Mouse (Mus musculus): ENCODE results near the gene Lrsam1. TPM values are rescaled to one million over a fixed set of nuclear protein-coding genes. Genes with fewer than 3 reads are reported as not detected.

The Lrsam1 gene
- polyA plus RNA-seq, 1 experiment from 2014 or later, result 6.8 TPM

DNA sequence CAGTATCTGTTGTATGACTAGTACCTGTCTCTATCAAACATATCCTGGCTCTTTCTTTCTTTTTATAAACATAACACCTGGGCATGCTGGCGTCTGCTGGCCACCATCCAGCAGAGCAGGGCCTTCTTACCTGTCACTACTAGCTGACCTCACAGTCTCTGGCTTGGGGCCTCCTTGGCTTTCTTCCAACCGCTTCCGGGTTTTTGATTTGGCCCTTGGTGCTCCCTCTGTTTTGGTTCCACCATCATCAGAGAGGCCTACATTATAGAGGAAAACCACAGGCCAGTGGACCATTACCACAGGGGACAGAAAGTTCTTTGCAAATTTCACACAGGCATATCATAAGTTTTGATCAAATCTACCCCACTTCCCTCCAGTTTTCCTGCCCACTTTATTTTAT, 28.0 kb upstream of the Lrsam1 start:
- no peak overlapping the region for H3K27ac ChIP-seq (ENCODE audit: low read length)
- no peaks in the 10 kb centered on the region for H3K9me3 ChIP-seq (ENCODE audit: control insufficient read depth, low read length)
- no peaks in the 10 kb centered on the region for H3K27me3 ChIP-seq (replicated peaks; ENCODE audit: control insufficient read depth, insufficient read depth, low read length)
- WGBS, result 56% methylated on average over 3 of the region's 3 CpGs
- no peak for ATAC-seq
- no peaks in the 10 kb centered on the region; the same call in 1 of the 2 replicates for H3K4me1 ChIP-seq (ENCODE audit: control insufficient read depth, insufficient read depth, low read length)
- H3K9ac ChIP-seq (ENCODE audit: low read depth, low read length), result no peak overlapping the region
- H3K4me3 ChIP-seq (ENCODE audit: low read length), result no peak overlapping the region
- H3K4me2 ChIP-seq (ENCODE audit: low read depth, low read length), result no peak overlapping the region
- no peaks in the 10 kb centered on the region for H3K36me3 ChIP-seq (ENCODE audit: control insufficient read depth, insufficient read depth, low read length)

DNA sequence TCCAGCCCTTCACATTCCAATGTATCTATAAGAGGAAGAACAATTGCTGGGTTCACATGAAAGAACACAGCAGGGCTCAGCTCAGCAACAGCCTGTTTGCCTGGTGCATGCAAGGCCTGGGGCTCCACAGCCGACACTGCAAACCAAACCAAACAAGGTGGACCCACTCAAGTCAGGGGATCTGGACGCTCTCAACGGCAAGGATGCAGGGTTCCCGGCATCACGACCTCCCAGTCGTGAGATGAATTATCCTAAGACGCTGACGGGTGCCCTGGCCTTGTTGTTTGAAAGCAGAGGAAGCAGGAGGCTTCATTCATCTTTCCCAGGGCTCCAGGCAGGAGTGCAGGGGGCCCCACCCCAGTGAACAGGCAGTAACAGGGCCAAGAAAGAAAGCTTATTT, 24.4 kb upstream of the Lrsam1 start:
- ATAC-seq, result no peak
- H3K27me3 ChIP-seq (replicated peaks; ENCODE audit: control insufficient read depth, insufficient read depth, low read length), result no peaks in the 10 kb centered on the region
- no peaks in the 10 kb centered on the region for H3K36me3 ChIP-seq (ENCODE audit: control insufficient read depth, insufficient read depth, low read length)
- H3K9me3 ChIP-seq (ENCODE audit: control insufficient read depth, low read length), result no peaks in the 10 kb centered on the region
- no peak overlapping the region for H3K27ac ChIP-seq (ENCODE audit: low read length)
- 45% methylated on average over 8 of the region's 8 CpGs for WGBS
- H3K4me1 ChIP-seq (ENCODE audit: control insufficient read depth, insufficient read depth, low read length), result peaks cover 6% of the 10 kb centered on the region
- no peak overlapping the region for H3K4me3 ChIP-seq (ENCODE audit: low read length)
- no peak overlapping the region for H3K9ac ChIP-seq (ENCODE audit: low read depth, low read length)
- H3K4me2 ChIP-seq (ENCODE audit: low read depth, low read length), result no peak overlapping the region

DNA sequence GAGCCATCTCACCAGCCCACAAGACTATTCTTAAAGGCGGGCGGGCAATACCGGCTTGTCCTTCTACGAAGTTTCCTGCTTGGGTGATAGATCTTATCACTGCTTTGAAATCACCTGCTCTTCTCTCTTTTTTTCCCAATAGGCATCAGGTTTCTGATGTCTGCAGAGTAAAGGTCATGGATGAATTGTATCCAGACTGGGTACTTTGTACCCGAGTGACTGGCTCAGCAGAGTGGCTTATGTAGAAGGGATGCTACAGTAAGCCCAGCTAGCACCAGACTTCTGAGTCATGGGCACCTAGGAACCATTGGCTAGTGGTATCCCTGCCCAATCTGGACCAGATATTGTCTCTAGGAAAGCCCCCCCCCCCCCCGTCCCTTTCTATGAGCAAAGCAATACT, 22.2 kb upstream of the Lrsam1 start:
- Histone ChIP-seq H3K27me3 (replicated peaks; ENCODE audit: control insufficient read depth, insufficient read depth, low read length) (no peaks in the 10 kb centered on the region), H3K4me1 (ENCODE audit: control insufficient read depth, insufficient read depth, low read length) (peaks cover 8% of the 10 kb centered on the region), H3K4me2 (ENCODE audit: low read depth, low read length) (peak overlapping the region; percentile 97), H3K4me3 (ENCODE audit: low read length) (no peak overlapping the region), H3K9me3 (ENCODE audit: control insufficient read depth, low read length) (no peaks in the 10 kb centered on the region), H3K36me3 (ENCODE audit: control insufficient read depth, insufficient read depth, low read length) (no peaks in the 10 kb centered on the region), H3K9ac (ENCODE audit: low read depth, low read length) (no peak overlapping the region), H3K27ac (ENCODE audit: low read length) (no peak overlapping the region)
- 43% methylated on average over 6 of the region's 6 CpGs for WGBS
- peak; percentile 58 for ATAC-seq

DNA sequence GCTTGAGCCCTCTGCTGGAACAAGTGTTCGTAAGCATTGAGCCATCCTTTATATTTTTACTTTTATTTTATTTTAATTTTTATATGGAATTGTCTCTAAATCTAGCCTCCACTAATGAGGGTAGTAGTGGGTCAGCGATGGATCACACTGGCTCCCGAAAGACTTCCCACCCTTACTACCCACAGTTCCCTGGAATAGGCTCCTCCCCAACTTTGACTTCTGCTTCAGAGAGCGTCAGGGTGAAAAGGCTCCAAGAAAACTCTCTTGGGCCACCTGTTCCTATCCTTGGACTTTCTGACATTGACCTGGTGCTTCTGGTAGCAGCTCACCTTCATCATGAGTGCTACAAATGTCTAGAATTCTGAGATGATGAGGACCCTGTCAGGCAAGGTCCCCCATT, 21.3 kb upstream of the Lrsam1 start:
- H3K9ac ChIP-seq (ENCODE audit: low read depth, low read length), result peak overlapping the region; percentile 3; the same call in 1 of the 2 replicates
- ATAC-seq, result no peak
- no peaks in the 10 kb centered on the region for H3K36me3 ChIP-seq (ENCODE audit: control insufficient read depth, insufficient read depth, low read length)
- no peaks in the 10 kb centered on the region for H3K27me3 ChIP-seq (replicated peaks; ENCODE audit: control insufficient read depth, insufficient read depth, low read length)
- H3K27ac ChIP-seq (ENCODE audit: low read length), result no peak overlapping the region
- no peaks in the 10 kb centered on the region for H3K9me3 ChIP-seq (ENCODE audit: control insufficient read depth, low read length)
- peak overlapping the region; percentile 97 for H3K4me2 ChIP-seq (ENCODE audit: low read depth, low read length)
- H3K4me3 ChIP-seq (ENCODE audit: low read length), result peak overlapping the region; percentile 87
- peaks cover 8% of the 10 kb centered on the region for H3K4me1 ChIP-seq (ENCODE audit: control insufficient read depth, insufficient read depth, low read length)
- WGBS, result 6% methylated on average over 4 of the region's 4 CpGs

- Histone ChIP-seq H3K4me1 (ENCODE audit: control insufficient read depth, insufficient read depth, low read length) (peaks cover 8% of the 10 kb centered on the region), H3K9ac (ENCODE audit: low read depth, low read length) (peak within 1 kb of the TSS; percentile 90), H3K9me3 (ENCODE audit: control insufficient read depth, low read length) (no peaks in the 10 kb centered on the region), H3K36me3 (ENCODE audit: control insufficient read depth, insufficient read depth, low read length) (no peaks in the 10 kb centered on the region), H3K27ac (ENCODE audit: low read length) (peak within 1 kb of the TSS; percentile 62), H3K4me3 (ENCODE audit: low read length) (peak within 1 kb of the TSS; percentile 87), H3K4me2 (ENCODE audit: low read depth, low read length) (peak within 1 kb of the TSS; percentile 97), H3K27me3 (replicated peaks; ENCODE audit: control insufficient read depth, insufficient read depth, low read length) (no peaks in the 10 kb centered on the region)
- WGBS, result under 1% methylated on average over 49 of the region's 50 CpGs
- peak; percentile 99 for ATAC-seq
These were observed 20.4 kb upstream of the Lrsam1 start, which contains the start of gene Slc2a8 for GRCm38 (mm10) chr2:32981725-32982271. Gene Slc2a8 (minus strand): TSS chr2:32982083.

DNA sequence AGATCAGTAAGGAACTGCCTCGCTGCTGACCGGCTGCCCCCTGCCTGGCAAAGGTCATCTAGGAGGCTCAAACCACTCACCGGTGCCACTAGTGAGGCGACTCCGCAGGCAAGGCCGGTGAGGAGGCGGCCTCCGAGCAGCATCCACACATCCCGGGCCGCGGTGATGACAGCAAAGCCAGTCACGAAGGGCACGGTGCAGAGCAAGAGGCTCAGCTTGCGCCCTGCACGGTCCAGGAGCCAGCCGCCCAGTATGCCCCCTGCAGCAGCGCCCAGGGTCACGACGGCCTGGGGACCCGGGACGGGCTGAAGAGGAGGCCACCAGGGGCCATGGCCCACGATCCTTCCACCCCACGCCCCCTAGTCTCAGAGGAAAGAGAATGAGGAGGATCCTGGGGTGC, 19.9 kb upstream of the Lrsam1 start:
- H3K4me1 ChIP-seq (ENCODE audit: control insufficient read depth, insufficient read depth, low read length), result peaks cover 8% of the 10 kb centered on the region
- H3K9me3 ChIP-seq (ENCODE audit: control insufficient read depth, low read length), result no peaks in the 10 kb centered on the region
- H3K27ac ChIP-seq (ENCODE audit: low read length), result peak overlapping the region; percentile 62
- H3K36me3 ChIP-seq (ENCODE audit: control insufficient read depth, insufficient read depth, low read length), result no peaks in the 10 kb centered on the region
- H3K4me2 ChIP-seq (ENCODE audit: low read depth, low read length), result peak overlapping the region; percentile 97
- H3K27me3 ChIP-seq (replicated peaks; ENCODE audit: control insufficient read depth, insufficient read depth, low read length), result no peaks in the 10 kb centered on the region
- 1% methylated on average over 23 of the region's 23 CpGs for WGBS
- peak overlapping the region; percentile 90 for H3K9ac ChIP-seq (ENCODE audit: low read depth, low read length)
- ATAC-seq, result peak; percentile 19
- peak overlapping the region; percentile 87 for H3K4me3 ChIP-seq (ENCODE audit: low read length)

DNA sequence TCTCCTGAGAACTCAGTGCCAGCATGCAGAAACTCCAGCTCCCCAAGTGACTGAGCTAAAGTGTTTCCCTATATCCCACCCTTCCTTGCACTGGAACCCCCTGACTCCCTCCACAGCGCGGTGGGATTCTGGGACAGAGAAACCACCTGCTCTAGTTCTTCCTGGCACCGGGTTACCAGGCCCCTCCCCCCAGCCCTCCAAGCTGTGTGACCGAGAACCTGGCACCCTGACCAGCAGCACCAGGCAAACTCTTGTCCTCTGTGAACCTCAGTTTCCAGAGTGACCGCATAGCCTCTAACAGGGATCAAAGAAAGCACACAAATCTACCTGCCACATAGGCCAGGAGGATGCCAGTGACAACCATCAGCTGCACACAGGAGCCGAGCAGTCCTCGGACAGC, 18.3 kb upstream of the Lrsam1 start:
- Histone ChIP-seq H3K4me3 (ENCODE audit: low read length) (no peak overlapping the region), H3K9ac (ENCODE audit: low read depth, low read length) (no peak overlapping the region), H3K36me3 (ENCODE audit: control insufficient read depth, insufficient read depth, low read length) (no peaks in the 10 kb centered on the region), H3K27me3 (replicated peaks; ENCODE audit: control insufficient read depth, insufficient read depth, low read length) (no peaks in the 10 kb centered on the region), H3K27ac (ENCODE audit: low read length) (no peak overlapping the region), H3K9me3 (ENCODE audit: control insufficient read depth, low read length) (no peaks in the 10 kb centered on the region), H3K4me2 (ENCODE audit: low read depth, low read length) (no peak overlapping the region), H3K4me1 (ENCODE audit: control insufficient read depth, insufficient read depth, low read length) (peaks cover 8% of the 10 kb centered on the region)
- ATAC-seq, result no peak
- WGBS, result 89% methylated on average over 7 of the region's 7 CpGs

DNA sequence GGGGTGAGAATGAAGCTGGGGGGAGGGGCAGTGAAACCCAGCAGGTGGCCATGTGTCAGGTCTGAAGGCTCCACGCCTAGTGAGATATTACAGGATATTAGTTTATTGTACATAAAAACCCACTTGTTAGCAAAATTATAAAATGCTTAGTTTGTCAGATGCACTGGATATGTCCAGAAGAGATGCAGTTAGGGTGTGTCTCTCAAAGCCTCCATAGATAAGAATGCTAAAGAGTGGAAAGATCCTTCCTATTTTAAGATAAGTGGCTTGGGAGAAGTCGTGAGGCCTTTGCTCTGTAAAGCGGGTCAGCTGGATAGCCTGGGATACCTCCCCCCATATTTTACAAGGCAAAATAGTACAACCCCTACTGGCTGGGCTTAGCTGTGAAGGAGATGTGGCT, 17.3 kb upstream of the Lrsam1 start:
- H3K36me3 ChIP-seq (ENCODE audit: control insufficient read depth, insufficient read depth, low read length), result peaks cover 7% of the 10 kb centered on the region; the same call in 1 of the 2 replicates
- no peaks in the 10 kb centered on the region for H3K27me3 ChIP-seq (replicated peaks; ENCODE audit: control insufficient read depth, insufficient read depth, low read length)
- 64% methylated on average over 3 of the region's 3 CpGs for WGBS
- no peak overlapping the region for H3K27ac ChIP-seq (ENCODE audit: low read length)
- no peaks in the 10 kb centered on the region for H3K9me3 ChIP-seq (ENCODE audit: control insufficient read depth, low read length)
- peaks cover 8% of the 10 kb centered on the region for H3K4me1 ChIP-seq (ENCODE audit: control insufficient read depth, insufficient read depth, low read length)
- no peak for ATAC-seq
- no peak overlapping the region for H3K4me3 ChIP-seq (ENCODE audit: low read length)
- no peak overlapping the region for H3K9ac ChIP-seq (ENCODE audit: low read depth, low read length)
- H3K4me2 ChIP-seq (ENCODE audit: low read depth, low read length), result no peak overlapping the region

GRCm38 (mm10) chr2:32977114-32977513, 15.7 kb upstream of the Lrsam1 start:
- Histone ChIP-seq H3K9me3 (ENCODE audit: control insufficient read depth, low read length) (no peaks in the 10 kb centered on the region), H3K4me2 (ENCODE audit: low read depth, low read length) (no peak overlapping the region), H3K4me1 (ENCODE audit: control insufficient read depth, insufficient read depth, low read length) (peaks cover 8% of the 10 kb centered on the region), H3K4me3 (ENCODE audit: low read length) (no peak overlapping the region), H3K27ac (ENCODE audit: low read length) (no peak overlapping the region), H3K9ac (ENCODE audit: low read depth, low read length) (no peak overlapping the region), H3K27me3 (replicated peaks; ENCODE audit: control insufficient read depth, insufficient read depth, low read length) (no peaks in the 10 kb centered on the region), H3K36me3 (ENCODE audit: control insufficient read depth, insufficient read depth, low read length) (peaks cover 8% of the 10 kb centered on the region; the same call in 1 of the 2 replicates)
- ATAC-seq, result no peak
- WGBS, result 73% methylated on average over 5 of the region's 5 CpGs

DNA sequence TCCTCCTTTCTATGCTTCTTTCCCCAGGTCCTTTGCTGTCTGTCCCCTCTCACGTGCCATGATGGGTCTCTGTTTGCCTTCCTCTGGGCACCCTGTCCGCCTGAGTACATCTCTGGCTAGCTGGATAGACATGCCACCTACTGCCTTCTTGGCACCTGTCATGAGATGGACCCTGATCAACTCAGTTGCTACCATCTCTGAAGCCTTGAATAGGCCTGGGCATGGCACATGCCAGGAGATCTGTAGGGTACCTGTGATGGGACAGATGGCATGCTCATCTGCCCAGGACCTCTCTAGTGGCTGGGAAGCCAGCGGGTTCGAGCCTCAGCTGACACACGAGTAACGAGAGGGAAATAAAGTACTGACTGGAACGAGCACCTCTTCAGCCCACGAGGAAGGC, 12.8 kb upstream of the Lrsam1 start:
- H3K9ac ChIP-seq (ENCODE audit: low read depth, low read length), result no peak overlapping the region
- H3K27me3 ChIP-seq (replicated peaks; ENCODE audit: control insufficient read depth, insufficient read depth, low read length), result no peaks in the 10 kb centered on the region
- no peak for ATAC-seq
- 87% methylated on average over 8 of the region's 8 CpGs for WGBS
- no peak overlapping the region for H3K4me3 ChIP-seq (ENCODE audit: low read length)
- no peaks in the 10 kb centered on the region for H3K4me1 ChIP-seq (ENCODE audit: control insufficient read depth, insufficient read depth, low read length)
- H3K27ac ChIP-seq (ENCODE audit: low read length), result no peak overlapping the region
- peaks cover 8% of the 10 kb centered on the region; the same call in 1 of the 2 replicates for H3K36me3 ChIP-seq (ENCODE audit: control insufficient read depth, insufficient read depth, low read length)
- H3K9me3 ChIP-seq (ENCODE audit: control insufficient read depth, low read length), result no peaks in the 10 kb centered on the region
- no peak overlapping the region for H3K4me2 ChIP-seq (ENCODE audit: low read depth, low read length)
